Mouse (Mus musculus) forelimb bud, embryonic 11.5 days (tissue): ENCODE results near the gene Rbfox3.

Experiments
- DNase-seq: peaks from one replicate; pipeline ENCODE4 v3.0.0-alpha.2; 2012; ENCODE audit warnings: low read depth, low spot score

Rbfox3 gene

DNA sequence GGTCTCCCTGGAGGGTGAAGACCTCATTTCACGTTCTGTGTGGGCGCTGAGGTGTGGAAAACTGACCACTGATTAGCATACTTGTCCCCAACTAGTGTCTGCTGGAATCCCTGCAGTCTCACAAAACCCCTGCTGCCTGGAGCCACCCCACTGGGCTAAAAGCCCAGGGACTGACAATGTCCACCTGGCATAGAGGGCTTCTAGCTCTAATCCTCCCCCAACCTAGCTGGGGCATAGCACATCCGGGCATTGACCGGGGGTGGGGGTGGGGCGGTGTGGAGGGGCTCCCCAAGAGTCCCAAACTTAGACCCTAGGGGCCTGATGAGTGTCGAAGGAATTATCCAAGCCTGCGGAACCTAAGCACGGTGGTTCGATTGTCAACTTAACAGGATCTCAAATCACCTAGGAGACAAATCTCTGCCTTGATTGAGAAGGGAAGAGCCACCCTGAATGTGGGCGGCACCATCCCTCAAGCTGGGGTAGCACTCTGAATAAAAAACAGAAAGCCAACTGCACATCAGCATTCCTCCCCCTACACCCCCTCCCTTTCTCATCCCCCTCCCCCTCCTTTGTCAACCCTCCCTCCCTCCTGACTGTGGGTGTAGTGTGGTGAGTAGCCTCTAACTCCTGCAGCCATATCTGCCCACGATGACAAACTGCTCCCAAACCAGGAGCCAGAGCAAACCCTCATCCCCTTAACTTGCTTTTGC, 29.5 kb downstream of the Rbfox3 start:
- DNase-seq = no peak

- DNase-seq = no peak
Observed at GRCm38 (mm10) chr11:118879466-118880150, 31.8 kb downstream of the Rbfox3 start.

- DNase-seq = no peak
Observed at GRCm38 (mm10) chr11:118878605-118879245, 32.7 kb downstream of the Rbfox3 start.

- DNase-seq = no peak
Observed at GRCm38 (mm10) chr11:118875243-118875897, 36.0 kb downstream of the Rbfox3 start.

- DNase-seq = no peak
Observed at GRCm38 (mm10) chr11:118874487-118875095, 36.8 kb downstream of the Rbfox3 start.

- DNase-seq = no peak
Observed at GRCm38 (mm10) chr11:118874022-118874421, 37.4 kb downstream of the Rbfox3 start.

DNA sequence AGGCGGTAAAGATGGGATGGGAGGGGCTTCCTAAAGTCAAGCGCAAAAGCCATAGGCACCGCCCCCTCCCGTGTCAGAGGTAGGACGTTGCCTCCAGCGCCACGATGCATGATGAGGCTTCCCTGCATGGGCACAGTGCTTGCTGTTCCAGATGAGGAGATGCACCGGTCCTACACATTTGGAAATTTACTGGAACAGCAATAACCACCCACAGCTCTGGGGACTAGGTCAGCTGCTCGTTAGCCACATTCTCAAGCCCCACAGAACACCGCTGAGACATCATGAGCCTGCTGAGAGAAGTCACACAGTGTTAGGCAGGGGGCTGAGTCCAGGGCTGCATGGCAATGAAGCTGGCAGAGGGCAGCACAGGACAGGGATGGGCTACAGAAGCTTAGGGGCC, 39.9 kb downstream of the Rbfox3 start:
- DNase-seq = no peak

DNA sequence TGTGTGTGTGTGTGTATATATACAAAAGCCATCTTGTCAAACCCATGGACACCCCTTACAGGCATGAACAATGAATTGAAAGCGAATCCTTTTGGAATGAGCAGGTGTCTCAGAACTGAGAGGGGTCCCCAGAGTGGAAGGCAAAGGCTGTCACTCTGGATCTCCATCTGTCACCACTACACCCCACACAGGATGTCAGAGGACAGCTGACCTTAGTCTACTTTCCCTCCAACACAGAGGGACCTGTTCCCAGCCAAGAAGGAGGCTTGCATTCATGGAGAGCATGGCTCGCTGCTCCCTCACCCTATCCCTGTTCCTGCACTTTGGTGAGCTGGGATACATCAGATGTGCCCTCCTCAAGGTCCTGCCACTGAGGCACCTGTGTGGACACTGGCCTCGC, 48.0 kb downstream of the Rbfox3 start:
- no peak for DNase-seq

DNA sequence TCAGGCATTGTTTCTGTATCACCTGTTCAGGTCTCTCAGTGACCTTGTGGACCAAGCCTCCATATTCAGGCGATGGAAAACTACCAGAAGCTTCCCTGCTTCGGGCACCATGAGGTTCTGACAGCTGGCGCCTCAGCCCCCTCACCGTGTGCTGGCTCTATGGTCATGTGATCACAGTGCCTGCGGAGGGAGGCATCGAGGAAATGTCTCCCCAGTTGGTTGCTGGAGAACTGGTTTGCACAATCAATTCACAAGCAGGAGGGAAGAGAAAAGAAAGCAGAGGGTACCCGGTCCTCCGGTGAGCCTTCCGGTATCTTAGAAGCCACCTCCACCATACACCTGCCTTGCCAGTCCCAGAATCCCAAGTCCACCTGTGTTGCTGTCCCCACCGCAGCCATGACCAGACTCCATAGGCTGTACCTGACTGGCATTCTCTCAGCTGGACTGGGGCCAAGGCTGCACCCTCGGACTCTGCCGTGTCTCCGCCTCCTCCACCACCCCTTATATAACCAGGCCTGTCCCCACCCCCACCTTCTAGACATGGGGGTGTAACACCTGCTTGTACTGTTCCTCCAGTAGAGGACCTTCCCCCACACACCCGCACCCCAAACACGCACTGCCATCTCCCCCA, 49.5 kb downstream of the Rbfox3 start:
- DNase-seq = no peak

DNA sequence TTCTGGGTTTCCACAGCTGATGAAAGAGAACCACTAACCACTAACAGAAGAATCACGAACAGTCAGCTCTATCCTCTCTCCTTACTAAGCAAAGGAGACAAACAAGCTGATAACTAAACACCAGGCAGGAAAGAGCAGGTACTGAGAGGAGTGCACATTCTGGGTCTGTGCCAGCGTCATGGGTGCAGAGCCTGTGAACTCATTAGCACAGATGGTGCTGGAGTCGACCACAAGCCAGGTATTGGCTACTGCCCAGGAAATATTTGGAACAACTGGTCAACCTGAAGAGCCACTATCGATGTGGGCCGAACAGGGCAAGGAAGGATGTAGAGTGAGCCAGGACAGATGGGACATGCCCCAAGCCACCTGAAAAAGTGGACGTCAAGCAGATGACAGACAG, 50.2 kb downstream of the Rbfox3 start:
- DNase-seq = no peak

- DNase-seq = no peak
Observed at GRCm38 (mm10) chr11:118860812-118861211, 50.6 kb downstream of the Rbfox3 start.

DNA sequence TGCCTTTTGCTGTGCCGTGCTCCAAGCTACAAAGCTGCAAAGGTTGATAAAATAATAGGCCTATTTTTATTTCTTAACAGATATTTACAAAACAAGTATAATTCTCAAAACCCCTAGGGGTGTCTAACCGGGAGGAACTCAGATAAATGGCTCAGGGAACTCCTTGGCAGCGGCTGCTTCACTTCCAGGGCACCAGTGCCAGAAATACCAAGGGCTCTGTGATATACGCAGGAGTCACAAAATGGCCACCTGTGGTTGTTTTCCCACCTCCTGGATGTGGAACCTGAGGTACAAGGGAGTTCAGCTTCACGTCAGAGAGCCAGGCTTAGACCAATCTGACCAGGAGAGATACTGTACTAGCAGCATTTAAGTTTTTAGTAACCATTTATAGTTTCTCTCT, 51.6 kb downstream of the Rbfox3 start:
- no peak for DNase-seq

DNA sequence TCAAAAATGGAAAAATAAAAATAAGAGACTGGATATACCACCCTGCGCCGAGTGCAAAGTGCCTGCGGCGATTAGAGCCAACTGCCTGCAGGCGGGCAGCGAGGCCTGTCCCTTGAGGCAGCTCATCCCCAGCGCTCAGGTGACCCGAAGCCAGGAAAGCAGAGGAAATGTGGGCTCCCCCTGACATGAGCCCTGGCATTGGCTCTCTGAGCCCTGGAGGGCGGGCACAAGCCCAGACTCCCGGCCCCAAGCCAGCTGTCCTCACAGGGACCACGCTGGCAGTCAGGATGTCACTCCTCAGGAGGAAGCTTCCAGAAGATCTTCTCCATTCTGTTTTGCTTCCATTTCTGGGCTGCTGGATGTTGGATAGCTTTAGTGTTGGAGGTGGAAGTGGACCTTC, 53.1 kb downstream of the Rbfox3 start:
- DNase-seq = no peak

DNA sequence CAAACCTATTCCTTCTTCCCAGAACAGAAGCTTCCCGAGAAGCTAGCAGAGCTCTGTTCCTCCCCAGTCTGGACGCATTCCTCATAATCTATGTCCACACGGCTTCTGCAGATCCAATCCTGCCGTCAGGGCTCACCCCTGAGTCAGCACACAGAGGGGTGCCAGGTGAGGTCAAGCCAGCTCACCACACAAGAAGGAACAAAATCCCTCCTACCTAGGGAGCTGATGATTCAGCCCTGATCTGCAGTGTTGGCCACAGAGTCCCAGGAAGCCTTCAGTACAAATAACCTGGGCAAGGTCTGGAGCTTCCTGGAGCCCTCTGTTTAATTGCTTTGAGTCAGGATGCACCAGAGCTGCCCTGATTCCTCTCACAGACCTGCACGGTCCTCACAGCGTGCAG, 60.0 kb downstream of the Rbfox3 start:
- DNase-seq = no peak

DNA sequence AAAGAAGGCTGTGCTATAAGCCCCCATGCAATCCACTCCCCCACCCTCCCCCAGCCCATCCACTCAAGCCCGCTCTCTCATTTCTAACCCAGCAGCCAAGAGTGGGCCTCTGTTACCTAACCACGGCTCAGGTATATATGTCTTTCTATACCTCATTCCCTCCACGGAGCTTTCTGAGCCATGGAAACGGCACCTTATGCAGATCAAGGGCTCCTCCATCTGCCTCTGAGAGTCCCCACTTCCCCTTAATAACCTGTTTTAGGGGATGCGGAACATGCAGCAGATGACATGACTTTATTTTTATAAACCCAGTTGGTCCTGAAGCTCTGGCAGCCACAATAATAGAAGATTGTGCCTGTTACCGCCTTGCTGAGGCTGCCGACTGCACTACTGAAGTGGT, 63.4 kb downstream of the Rbfox3 start:
- no peak for DNase-seq

DNA sequence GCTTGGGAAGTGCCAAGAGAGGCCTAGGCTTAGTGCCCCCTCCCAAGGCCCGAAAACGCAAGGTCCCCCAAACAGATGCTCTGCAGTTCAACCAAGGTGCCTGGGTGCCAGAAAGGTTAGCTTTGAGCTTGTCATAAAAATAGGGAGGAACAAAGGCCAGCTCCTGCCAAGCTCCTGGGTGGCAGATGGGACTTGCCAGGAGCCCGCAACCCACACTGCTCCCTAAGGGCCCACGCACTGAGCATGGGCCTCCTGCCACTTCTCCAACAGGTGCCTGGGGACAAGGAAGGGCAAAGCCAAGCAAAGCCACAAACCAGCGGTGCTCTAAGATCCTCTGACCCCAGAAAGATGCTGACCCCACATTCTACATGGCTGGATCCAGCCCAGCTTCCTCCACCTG, 70.4 kb downstream of the Rbfox3 start:
- DNase-seq = no peak

GRCm38 (mm10) chr11:118838167-118838566, 73.2 kb downstream of the Rbfox3 start:
- DNase-seq = no peak

GRCm38 (mm10) chr11:118836889-118837288, 74.5 kb downstream of the Rbfox3 start:
- DNase-seq = no peak

GRCm38 (mm10) chr11:118832793-118833481, 78.5 kb downstream of the Rbfox3 start:
- no peak for DNase-seq

DNA sequence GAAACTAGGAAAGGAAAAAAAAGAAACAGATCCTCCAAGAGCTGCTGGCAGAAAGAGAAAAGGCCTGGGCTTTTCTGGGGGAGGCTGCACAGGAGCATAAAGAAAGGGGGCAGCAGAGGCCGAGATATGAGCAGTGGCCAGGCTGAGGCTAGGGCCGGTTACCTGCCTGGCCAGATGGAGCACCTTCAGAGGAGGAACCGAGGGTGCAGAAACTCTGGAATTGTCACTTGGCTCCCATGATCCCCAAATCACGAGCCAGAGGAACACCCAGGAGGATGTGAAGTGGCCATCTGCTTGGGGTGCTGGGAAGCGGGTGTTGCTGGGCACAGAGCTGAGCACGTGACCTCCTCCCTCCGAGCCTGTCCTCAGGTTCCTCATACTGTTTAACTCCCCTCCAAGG, 79.7 kb downstream of the Rbfox3 start:
- no peak for DNase-seq
